Mouse (Mus musculus): Measurements from ENCODE around the gene Ccn1. TPM values are rescaled to one million over a fixed set of nuclear protein-coding genes. Genes with fewer than 3 reads are reported as not detected.

Ccn1 gene
- total RNA-seq, 2 experiments from 2014 or later = 20.8 to 52.2 TPM

- DNase-seq = no peak
- H3K4me3 ChIP-seq = peak overlapping the region; percentile 75
- intact Hi-C loops (cut with DNase I) = loop anchor here (5.0 kb wide), 3 partner anchors 39 to 254 kb away; no protein-coding TSS in a partner anchor
- H3K27ac ChIP-seq = peak overlapping the region; percentile 97
- peak; percentile 48 for TF ChIP-seq CTCF (IDR thresholded peaks at IDR 0.05)
Observed at GRCm38 (mm10) chr3:145648097-145648931, 1.5 kb downstream of the Ccn1 start.

DNA sequence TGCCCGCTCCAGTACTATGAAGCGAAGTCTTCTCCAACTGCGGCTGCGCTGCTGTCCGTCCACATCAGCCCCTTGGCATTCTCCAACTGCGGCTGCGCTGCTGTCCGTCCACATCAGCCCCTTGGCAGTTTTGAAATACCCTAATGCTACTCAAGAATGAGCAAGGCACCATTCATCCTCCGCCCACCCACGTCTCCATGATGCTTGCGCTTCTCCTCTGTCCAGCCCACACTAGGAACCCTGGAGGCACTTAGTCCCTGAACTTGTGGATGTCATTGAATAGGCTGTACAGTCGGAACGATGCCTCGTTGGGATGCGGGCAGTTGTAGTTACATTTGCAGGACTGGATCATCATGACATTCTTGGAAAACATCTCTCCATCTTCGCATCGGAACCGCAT, 2.4 kb downstream of the Ccn1 start:
- Histone ChIP-seq H3K4me3 (peak overlapping the region; percentile 75), H3K27ac (0 out of 2 replicates have a peak overlapping the region, but pooled peaks have one; percentile 2)
- no peak for TF ChIP-seq CTCF (IDR thresholded peaks at IDR 0.05)
- no peak for DNase-seq
- intact Hi-C loops (cut with DNase I) = loop anchor here (5.0 kb wide), 3 partner anchors 40 to 255 kb away; no protein-coding TSS in a partner anchor

DNA sequence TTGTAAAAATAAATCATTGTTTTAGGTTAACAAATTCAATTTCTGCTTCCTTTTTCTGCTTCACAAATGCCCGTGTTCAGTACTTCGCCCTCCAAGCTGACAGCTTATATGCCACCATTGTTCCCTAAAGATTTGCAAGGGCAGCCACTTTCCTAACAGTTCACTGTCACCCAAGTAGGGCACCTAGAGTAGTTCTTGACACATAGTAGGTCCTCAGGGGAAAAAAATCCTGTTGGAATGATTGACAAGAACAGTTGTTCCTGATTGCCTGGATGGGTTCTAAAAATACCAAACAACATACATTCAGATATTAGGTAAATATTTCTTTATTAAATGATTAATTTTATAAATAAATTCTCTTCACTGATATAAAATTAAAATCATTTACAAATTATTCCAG, 3.1 kb downstream of the Ccn1 start:
- DNase-seq = no peak
- intact Hi-C loops (cut with DNase I) = loop anchor here (5.0 kb wide), 3 partner anchors 41 to 256 kb away; no protein-coding TSS in a partner anchor
- H3K27ac ChIP-seq = no peak overlapping the region
- no peak for TF ChIP-seq CTCF (IDR thresholded peaks at IDR 0.05)
- no peak overlapping the region; the same call in 1 of the 2 replicates for H3K4me3 ChIP-seq

- intact Hi-C loops (cut with DNase I) = loop anchor here (5.0 kb wide), 3 partner anchors 41 to 256 kb away; no protein-coding TSS in a partner anchor
- no peak for TF ChIP-seq CTCF (IDR thresholded peaks at IDR 0.05)
- Histone ChIP-seq H3K27ac (no peak overlapping the region), H3K4me3 (no peak overlapping the region)
- DNase-seq = no peak
Observed at GRCm38 (mm10) chr3:145646009-145646408, 3.8 kb downstream of the Ccn1 start.

GRCm38 (mm10) chr3:145645463-145645862, 4.3 kb downstream of the Ccn1 start:
- no peak for TF ChIP-seq CTCF (IDR thresholded peaks at IDR 0.05)
- no peak for DNase-seq
- peak overlapping the region; percentile 24; the same call in 1 of the 2 replicates for H3K27ac ChIP-seq
- intact Hi-C loops (cut with DNase I) = loop anchor here (5.0 kb wide), 3 partner anchors 42 to 257 kb away; no protein-coding TSS in a partner anchor
- H3K4me3 ChIP-seq = no peak overlapping the region

- no peak for TF ChIP-seq CTCF (IDR thresholded peaks at IDR 0.05)
- peak overlapping the region; percentile 74 for H3K27ac ChIP-seq
- H3K4me3 ChIP-seq = no peak overlapping the region; the same call in 1 of the 2 replicates
- intact Hi-C loops (cut with DNase I) = no loop called here
- peak; percentile 36 for DNase-seq
Observed at GRCm38 (mm10) chr3:145642861-145643260, 6.9 kb downstream of the Ccn1 start.

GRCm38 (mm10) chr3:145641878-145642277, 7.9 kb downstream of the Ccn1 start:
- no peak for DNase-seq
- intact Hi-C loops (cut with DNase I) = no loop called here
- Histone ChIP-seq H3K27ac (peak overlapping the region; percentile 74), H3K4me3 (no peak overlapping the region)
- TF ChIP-seq CTCF (IDR thresholded peaks at IDR 0.05) = no peak

GRCm38 (mm10) chr3:145641036-145641685, 8.6 kb downstream of the Ccn1 start:
- intact Hi-C loops (cut with DNase I) = no loop called here
- no peak for TF ChIP-seq CTCF (IDR thresholded peaks at IDR 0.05)
- peak overlapping the region; percentile 74 for H3K27ac ChIP-seq
- no peak overlapping the region for H3K4me3 ChIP-seq
- DNase-seq = no peak

DNA sequence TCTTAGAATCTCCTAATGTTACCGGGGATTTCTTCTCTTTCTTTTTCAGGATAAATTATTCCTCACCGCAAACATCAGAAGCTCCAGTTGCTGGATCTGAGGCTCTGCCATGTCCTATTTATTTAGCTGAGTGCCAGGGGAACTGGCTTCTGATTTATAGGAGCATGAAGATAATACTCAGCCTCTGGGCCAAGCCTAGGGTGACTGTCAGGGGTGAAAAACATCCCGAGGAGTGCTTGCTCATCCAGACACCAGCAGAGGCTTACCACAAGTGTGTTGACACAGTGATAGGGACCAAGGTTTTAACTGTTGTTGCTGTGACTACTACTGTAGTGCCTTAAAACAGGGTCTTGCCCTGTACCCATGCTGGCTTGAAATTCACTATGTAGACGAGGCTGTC, 9.2 kb downstream of the Ccn1 start:
- H3K4me3 ChIP-seq = no peak overlapping the region
- no peak for TF ChIP-seq CTCF (IDR thresholded peaks at IDR 0.05)
- intact Hi-C loops (cut with DNase I) = no loop called here
- no peak for DNase-seq
- peak overlapping the region; percentile 74 for H3K27ac ChIP-seq

GRCm38 (mm10) chr3:145640170-145640569, 9.6 kb downstream of the Ccn1 start:
- no peak for TF ChIP-seq CTCF (IDR thresholded peaks at IDR 0.05)
- DNase-seq = no peak
- Histone ChIP-seq H3K4me3 (no peak overlapping the region), H3K27ac (peak overlapping the region; percentile 74)
- intact Hi-C loops (cut with DNase I) = no loop called here

DNA sequence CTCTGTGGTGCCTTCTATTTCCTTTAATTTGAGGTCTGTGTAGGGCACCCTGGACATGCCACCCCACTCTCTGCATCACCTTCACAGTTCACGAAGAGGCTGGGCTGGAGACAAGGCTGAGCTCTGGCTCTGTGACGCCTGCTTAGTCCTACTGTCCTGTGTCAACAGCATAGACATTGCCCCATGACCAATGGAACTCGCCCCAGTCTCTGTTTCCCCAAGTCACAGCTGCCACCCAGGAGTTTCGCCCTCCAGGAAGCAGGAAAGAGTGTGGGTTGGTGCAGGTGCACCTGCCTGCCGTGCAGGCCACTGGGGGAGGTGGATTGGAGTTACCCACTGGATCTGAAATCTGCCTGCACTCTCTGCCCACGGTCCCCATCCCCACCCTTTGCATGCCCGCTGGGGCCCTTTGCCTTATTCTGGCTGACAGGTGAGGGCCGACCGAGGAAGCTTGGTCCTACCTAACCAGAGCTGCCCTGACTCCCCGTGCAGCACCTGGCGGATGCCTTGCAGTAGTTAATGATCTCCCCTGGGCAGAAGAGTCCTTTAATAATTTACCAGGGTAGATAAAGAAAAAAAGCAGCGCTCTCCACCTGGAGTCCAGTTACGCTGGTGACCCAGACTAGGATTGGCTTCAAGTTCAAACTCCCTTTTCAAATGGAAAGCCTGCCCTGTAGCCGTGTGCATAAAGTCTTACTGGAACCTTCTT, 15.6 kb downstream of the Ccn1 start:
- no peak overlapping the region for H3K27ac ChIP-seq
- DNase-seq = no peak
- no peak overlapping the region for H3K4me3 ChIP-seq
- no peak for TF ChIP-seq CTCF (IDR thresholded peaks at IDR 0.05)
- intact Hi-C loops (cut with DNase I) = no loop called here

DNA sequence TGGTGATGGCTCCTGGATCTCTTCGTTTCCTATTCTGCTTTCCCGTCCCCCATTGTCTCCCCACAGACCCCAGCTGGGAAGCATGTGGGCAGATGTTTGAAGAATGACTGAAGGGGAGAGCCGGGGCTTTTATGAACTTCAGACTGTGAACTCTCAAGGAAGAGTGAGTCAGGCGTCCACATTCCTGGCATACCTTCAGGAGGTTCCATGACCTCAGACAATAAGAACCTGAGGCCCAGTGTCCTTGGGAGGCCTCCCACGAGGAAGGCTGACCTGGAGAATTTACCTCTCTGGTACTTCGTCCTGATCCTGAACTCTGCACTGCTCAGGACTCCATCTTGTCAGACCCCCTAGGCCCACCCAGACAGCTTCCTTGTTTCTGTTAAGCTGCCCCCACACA, 16.9 kb downstream of the Ccn1 start:
- H3K27ac ChIP-seq = no peak overlapping the region
- intact Hi-C loops (cut with DNase I) = no loop called here
- no peak overlapping the region for H3K4me3 ChIP-seq
- DNase-seq = no peak
- TF ChIP-seq CTCF (IDR thresholded peaks at IDR 0.05) = no peak
